Mouse (Mus musculus) brain, embryonic 14.5 days (tissue): Measurements from ENCODE around the gene Hoxd3. TPM values are rescaled to one million over a fixed set of nuclear protein-coding genes. Genes with fewer than 3 reads are reported as not detected.
A peak's percentile ranks its signal among the peaks of the same experiment; 100 is the strongest.

ENCODE experiments used
- DNase-seq: peaks from one replicate; pipeline ENCODE4 v3.0.0-alpha.2; 2011; ENCODE audit warnings: low read depth
- CTCF ChIP-seq: fragments of 200-500 bp; IDR thresholded peaks from 2 replicates; pipeline ENCODE4 v1.5.1; 2012; ENCODE audit warnings: inconsistent platforms, mild to moderate bottlenecking, moderate library complexity, borderline replicate concordance; ENCODE audit not compliant: insufficient read depth, insufficient read length; ENCODE audit errors: extremely low read depth
- POLR2A ChIP-seq: fragments of 200-500 bp; IDR thresholded peaks from 2 replicates; pipeline ENCODE4 v1.6.1; 2012; ENCODE audit warnings: mild to moderate bottlenecking, inconsistent platforms, borderline replicate concordance; ENCODE audit not compliant: poor library complexity, insufficient read depth, insufficient read length, severe bottlenecking; ENCODE audit errors: extremely low read depth
- polyA plus RNA-seq: library from polyadenylated mRNA; depleted of rRNA; stranded (reverse); fragments of >200 nt; gene quantifications from 2 replicates; pipeline ENCODE4 v1.2.3, GENCODE M21; 2012; rRNA removed

Gene Hoxd3
- polyA plus RNA-seq = 9.6 and 47.4 TPM in 2 replicates

GRCm38 (mm10) chr2:74711721-74712621 lies at the start of gene Hoxd3, which contains the start of gene Hoxd4:
Hoxd3 (plus strand) TSS chr2:74711927.
Hoxd4 (plus strand) TSS chr2:74711929.
- peak; percentile 51 for DNase-seq
- TF ChIP-seq POLR2A (no peak), CTCF (no peak)

GRCm38 (mm10) chr2:74663291-74663925 lies 48.3 kb upstream of the Hoxd3 start:
- no peak for TF ChIP-seq POLR2A
- peak; percentile 92 for TF ChIP-seq CTCF
- peak; percentile 86 for DNase-seq

- DNase-seq = no peak
- TF ChIP-seq POLR2A = no peak
- TF ChIP-seq CTCF = no peak
Observed at GRCm38 (mm10) chr2:74666411-74666810, 45.3 kb upstream of the Hoxd3 start.

- no peak for DNase-seq
- TF ChIP-seq CTCF (no peak), POLR2A (no peak)
Observed at GRCm38 (mm10) chr2:74667191-74667841, 44.4 kb upstream of the Hoxd3 start.

GRCm38 (mm10) chr2:74667842-74668357 lies 43.8 kb upstream of the Hoxd3 start, which contains the start of gene Hoxd13:
Hoxd13 (plus strand) TSS chr2:74668310.
- no peak for DNase-seq
- TF ChIP-seq CTCF (no peak), POLR2A (no peak)

GRCm38 (mm10) chr2:74668370-74669229 lies 43.1 kb upstream of the Hoxd3 start:
- DNase-seq = peak; percentile 71
- TF ChIP-seq POLR2A (no peak), CTCF (no peak)

GRCm38 (mm10) chr2:74669230-74669578 lies 42.5 kb upstream of the Hoxd3 start:
- TF ChIP-seq POLR2A = no peak
- no peak for TF ChIP-seq CTCF
- no peak for DNase-seq

- no peak for TF ChIP-seq CTCF
- no peak for TF ChIP-seq POLR2A
- DNase-seq = no peak
Observed at GRCm38 (mm10) chr2:74669650-74670235, 42.0 kb upstream of the Hoxd3 start.

- TF ChIP-seq CTCF (no peak), POLR2A (no peak)
- DNase-seq = no peak
Observed at GRCm38 (mm10) chr2:74670632-74671188, 41.0 kb upstream of the Hoxd3 start.

- no peak for TF ChIP-seq POLR2A
- TF ChIP-seq CTCF = no peak
- no peak for DNase-seq
Observed at GRCm38 (mm10) chr2:74671847-74672246, 39.9 kb upstream of the Hoxd3 start.
